Mouse (Mus musculus) ES-E14 (cell line): ENCODE measurements around the gene AI481877.

Experiments used
- CHD2 ChIP-seq: IDR thresholded peaks from 2 replicates; pipeline ENCODE4 v1.6.1; 2014; ENCODE audit warnings: mild to moderate bottlenecking, low read depth, low read length, inconsistent platforms
- MAFK ChIP-seq: IDR thresholded peaks from 2 replicates; pipeline ENCODE4 v1.6.1; 2014; ENCODE audit warnings: mild to moderate bottlenecking, low read depth, low read length, inconsistent platforms; ENCODE audit not compliant: insufficient read depth

- no peak for TF ChIP-seq CHD2
- TF ChIP-seq MAFK: no peak
Measured at GRCm38 (mm10) chr4:59006211-59006610, 132.6 kb downstream of the AI481877 start.
